Mouse (Mus musculus) gastrocnemius, adult 8-10 months (tissue): Measurements from ENCODE around the gene Meioc. TPM values are rescaled to one million over a fixed set of nuclear protein-coding genes. Genes with fewer than 3 reads are reported as not detected.
A peak's percentile ranks its signal among the peaks of the same experiment; 100 is the strongest.

ENCODE experiments used
- DNase-seq, 2 experiments: peaks; one replicate each; pipeline ENCODE4 v3.0.0; 2022; ENCODE audit warnings: low spot score in 2 of 2
- total RNA-seq, 4 experiments: library from RNA; stranded (reverse); gene quantifications; 2 replicates each; pipeline ENCODE4 v1.2.4; 2022

Gene Meioc
- not detected for total RNA-seq

- DNase-seq, result no peak
These were observed at the start of gene Meioc for GRCm38 (mm10) chr11:102663416-102663815. Gene Meioc (plus strand): TSS chr11:102663716.

- no peak for DNase-seq
These were observed 44.1 kb upstream of the Meioc start for GRCm38 (mm10) chr11:102619449-102619848.

- DNase-seq, result no peak
These were observed 39.4 kb upstream of the Meioc start for GRCm38 (mm10) chr11:102623876-102624789.

- DNase-seq, result no peak
These were observed 38.6 kb upstream of the Meioc start for GRCm38 (mm10) chr11:102624888-102625407.

GRCm38 (mm10) chr11:102627171-102627931, 36.2 kb upstream of the Meioc start:
- DNase-seq, result no peak

- no peak for DNase-seq
These were observed 35.0 kb upstream of the Meioc start for GRCm38 (mm10) chr11:102628529-102628928.

- no peak for DNase-seq
These were observed 34.1 kb upstream of the Meioc start for GRCm38 (mm10) chr11:102629375-102629774.

- DNase-seq, result no peak
These were observed 32.8 kb upstream of the Meioc start for GRCm38 (mm10) chr11:102630731-102631130.

- DNase-seq, result no peak
These were observed 32.3 kb upstream of the Meioc start for GRCm38 (mm10) chr11:102631203-102631602.

GRCm38 (mm10) chr11:102632725-102633124, 30.8 kb upstream of the Meioc start:
- DNase-seq, result no peak

GRCm38 (mm10) chr11:102633379-102633778, 30.1 kb upstream of the Meioc start:
- no peak for DNase-seq

- peak in 1 of 2 experiments; percentile 30 for DNase-seq
These were observed 26.6 kb upstream of the Meioc start for GRCm38 (mm10) chr11:102636887-102637286.

GRCm38 (mm10) chr11:102643891-102644382, 19.6 kb upstream of the Meioc start:
- DNase-seq, result peak; percentile 7 to 16

- no peak for DNase-seq
These were observed 17.3 kb upstream of the Meioc start for GRCm38 (mm10) chr11:102646226-102646625.

GRCm38 (mm10) chr11:102647885-102648284, 15.6 kb upstream of the Meioc start:
- DNase-seq, result no peak

- peak; percentile 27 to 28 for DNase-seq
These were observed 12.1 kb upstream of the Meioc start for GRCm38 (mm10) chr11:102651381-102651780.

- DNase-seq, result no peak
These were observed 10.7 kb upstream of the Meioc start for GRCm38 (mm10) chr11:102652844-102653243.

- DNase-seq, result no peak
These were observed 7.6 kb upstream of the Meioc start for GRCm38 (mm10) chr11:102655888-102656287.

GRCm38 (mm10) chr11:102656326-102656926, 7.1 kb upstream of the Meioc start:
- no peak for DNase-seq

- DNase-seq, result no peak
These were observed 6.6 kb upstream of the Meioc start for GRCm38 (mm10) chr11:102656931-102657330.

GRCm38 (mm10) chr11:102665151-102665550, 1.6 kb downstream of the Meioc start:
- DNase-seq, result no peak
